Mouse (Mus musculus) limb, embryonic 11.5 days (tissue): ENCODE results near the gene Olfr741. TPM values are rescaled to one million over a fixed set of nuclear protein-coding genes. Genes with fewer than 3 reads are reported as not detected.

Experiments
- ATAC-seq: fragments of 200-750 bp; cut with Nextera tagmentation; 2 replicates; pipeline ENCODE4 v1.8.0; 2017; ENCODE audit warnings: low read depth; ENCODE audit not compliant: insufficient number of reproducible peaks, low FRiP score, low TSS enrichment
- DNase-seq: peaks from one replicate; pipeline ENCODE4 v3.0.0-alpha.2; 2015; ENCODE audit warnings: low spot score
- H3K27ac ChIP-seq: fragments of 300-500 bp; sonication (generic); replicated peaks from 2 replicates; pipeline ENCODE4 v1.5.1; 2014; ENCODE audit warnings: low read depth, mild to moderate bottlenecking, low read length
- H3K27me3 ChIP-seq: fragments of 300-500 bp; sonication (generic); 2 replicates; pipeline ENCODE4 v1.6.1; 2014; ENCODE audit warnings: mild to moderate bottlenecking, low read length, mixed read lengths; ENCODE audit not compliant: control insufficient read depth, insufficient read depth
- H3K36me3 ChIP-seq: fragments of 300-500 bp; sonication (generic); 2 replicates; pipeline ENCODE4 v1.6.1; 2014; ENCODE audit warnings: mild to moderate bottlenecking, low read length, moderate library complexity, mixed read lengths; ENCODE audit not compliant: control insufficient read depth, insufficient read depth
- H3K4me1 ChIP-seq: fragments of 300-500 bp; sonication (generic); 2 replicates; pipeline ENCODE4 v1.6.1; 2014; ENCODE audit warnings: low read length, mixed read lengths; ENCODE audit not compliant: control insufficient read depth, insufficient read depth
- H3K4me2 ChIP-seq: fragments of 300-500 bp; sonication (generic); 2 replicates; pipeline ENCODE4 v1.6.1; 2014; ENCODE audit warnings: low read depth, mild to moderate bottlenecking, moderate library complexity; ENCODE audit not compliant: severe bottlenecking
- H3K4me3 ChIP-seq: fragments of 300-500 bp; sonication (generic); 2 replicates; pipeline ENCODE4 v1.5.1; 2014; ENCODE audit warnings: low read depth, low read length
- H3K9ac ChIP-seq: fragments of 300-500 bp; sonication (generic); 2 replicates; pipeline ENCODE4 v1.6.1; 2014; ENCODE audit warnings: mild to moderate bottlenecking, low read length
- H3K9me3 ChIP-seq: fragments of 300-500 bp; sonication (generic); 2 replicates; pipeline ENCODE4 v1.6.1; 2016; ENCODE audit warnings: low read length; ENCODE audit not compliant: control insufficient read depth
- WGBS: fragments of 180-500 bp; shearing (Covaris S2); extraction: QIAGEN DNeasy Blood & Tissue Kit; methylation state at CpG from one replicate; pipeline ENCODE4 v1.1.7; 2014; 5-methylcytosine and 5-hydroxymethylcytosine counted together
- polyA plus RNA-seq: library from polyadenylated mRNA; unstranded; fragments of >200 nt; fragmentation: Nextera tagmentation; extraction: Ambion mirVana; gene quantifications from 2 replicates; pipeline ENCODE4 v1.2.1, GENCODE M21; 2014

Olfr741 gene
- polyA plus RNA-seq = not detected in 2 replicates

GRCm38 (mm10) chr14:50472438-50472837 lies at the start of gene Olfr741:
Gene Olfr741, plus strand, starts transcription at chr14:50472738.
- Histone ChIP-seq H3K27ac (no peak within 1 kb of the TSS), H3K4me2 (no peak within 1 kb of the TSS), H3K36me3 (no peaks in the 10 kb centered on the region), H3K4me1 (no peaks in the 10 kb centered on the region), H3K9ac (no peak within 1 kb of the TSS), H3K27me3 (no peaks in the 10 kb centered on the region), H3K9me3 (no peaks in the 10 kb centered on the region), H3K4me3 (no peak within 1 kb of the TSS)
- no peak for DNase-seq
- no peak for ATAC-seq
- 72% methylated on average over 2 of the region's 2 CpGs for WGBS

- Histone ChIP-seq H3K4me2 (no peak within 1 kb of the TSS), H3K4me1 (no peaks in the 10 kb centered on the region), H3K27me3 (no peaks in the 10 kb centered on the region), H3K9ac (no peak within 1 kb of the TSS), H3K27ac (no peak within 1 kb of the TSS), H3K9me3 (no peaks in the 10 kb centered on the region), H3K36me3 (no peaks in the 10 kb centered on the region), H3K4me3 (no peak within 1 kb of the TSS)
- ATAC-seq (no peak), DNase-seq (no peak)
- 83% methylated on average over 3 of the region's 3 CpGs for whole genome bisulfite sequencing
These were observed 27.3 kb upstream of the Olfr741 start, which contains the start of gene Olfr740 for GRCm38 (mm10) chr14:50445245-50445644. Gene Olfr740, plus strand, starts transcription at chr14:50445545.

GRCm38 (mm10) chr14:50478406-50478805 lies 5.9 kb downstream of the Olfr741 start:
- no peaks in the 10 kb centered on the region for H3K27me3 ChIP-seq
- no peak for ATAC-seq
- H3K36me3 ChIP-seq = no peaks in the 10 kb centered on the region
- no peak for DNase-seq
- H3K27ac ChIP-seq = no peak overlapping the region
- H3K4me3 ChIP-seq = no peak overlapping the region
- no peak overlapping the region for H3K4me2 ChIP-seq
- no peaks in the 10 kb centered on the region for H3K9me3 ChIP-seq
- H3K4me1 ChIP-seq = no peaks in the 10 kb centered on the region
- H3K9ac ChIP-seq = no peak overlapping the region
- WGBS = 77% methylated on average over 2 of the region's 2 CpGs

- H3K4me3 ChIP-seq = no peak within 1 kb of the TSS
- ATAC-seq (no peak), DNase-seq (no peak)
- H3K36me3 ChIP-seq = no peaks in the 10 kb centered on the region
- 61% methylated on average over 2 of the region's 2 CpGs for WGBS
- no peaks in the 10 kb centered on the region for H3K4me1 ChIP-seq
- H3K27ac ChIP-seq = no peak within 1 kb of the TSS
- no peak within 1 kb of the TSS for H3K4me2 ChIP-seq
- H3K27me3 ChIP-seq = no peaks in the 10 kb centered on the region
- H3K9ac ChIP-seq = no peak within 1 kb of the TSS
- no peaks in the 10 kb centered on the region for H3K9me3 ChIP-seq
These were observed 30.8 kb downstream of the Olfr741 start, which contains the start of gene Olfr742 for GRCm38 (mm10) chr14:50503300-50503699. Gene Olfr742, plus strand, starts transcription at chr14:50503600.

- Histone ChIP-seq H3K4me1 (no peaks in the 10 kb centered on the region), H3K4me2 (no peak within 1 kb of the TSS), H3K27me3 (no peaks in the 10 kb centered on the region), H3K9me3 (no peaks in the 10 kb centered on the region), H3K9ac (no peak within 1 kb of the TSS), H3K4me3 (no peak within 1 kb of the TSS), H3K36me3 (no peaks in the 10 kb centered on the region), H3K27ac (no peak within 1 kb of the TSS)
- DNase-seq = no peak
- no peak for ATAC-seq
These were observed 49.0 kb downstream of the Olfr741 start, which contains the start of gene Olfr743 for GRCm38 (mm10) chr14:50521539-50521938. Gene Olfr743, plus strand, starts transcription at chr14:50521839.

Other genes starting within 250 kb of the Olfr741 start
- gene Olfr731, start 230.9 kb upstream of the Olfr741 start, polyA plus RNA-seq = not detected in 2 replicates
- gene Olfr732, start 188.5 kb upstream of the Olfr741 start, polyA plus RNA-seq = not detected in 2 replicates
- not detected in 2 replicates for gene Olfr733, start 171.2 kb upstream of the Olfr741 start, polyA plus RNA-seq
- gene Olfr734, start 146.0 kb upstream of the Olfr741 start, polyA plus RNA-seq = not detected in 2 replicates
- gene Olfr735, start 123.9 kb upstream of the Olfr741 start, polyA plus RNA-seq = not detected in 2 replicates
- not detected in 2 replicates for gene Tlr11, start 114.8 kb upstream of the Olfr741 start, polyA plus RNA-seq
- gene Olfr736, start 91.6 kb upstream of the Olfr741 start, polyA plus RNA-seq = not detected in 2 replicates
- not detected in 2 replicates for gene Olfr738, start 65.2 kb upstream of the Olfr741 start, polyA plus RNA-seq
- not detected in 2 replicates for gene Olfr739, start 54.1 kb upstream of the Olfr741 start, polyA plus RNA-seq
- not detected in 2 replicates for gene Olfr740, start 27.2 kb upstream of the Olfr741 start, polyA plus RNA-seq
- not detected in 2 replicates for gene Olfr742, start 30.9 kb downstream of the Olfr741 start, polyA plus RNA-seq
- gene Olfr743, start 49.1 kb downstream of the Olfr741 start, polyA plus RNA-seq = not detected in 2 replicates
- not detected in 2 replicates for gene Olfr744, start 142.1 kb downstream of the Olfr741 start, polyA plus RNA-seq
- not detected in 2 replicates for gene Olfr745, start 166.7 kb downstream of the Olfr741 start, polyA plus RNA-seq
- gene Olfr746, start 174.3 kb downstream of the Olfr741 start, polyA plus RNA-seq = not detected in 2 replicates
- not detected in 2 replicates for gene Olfr747, start 220.5 kb downstream of the Olfr741 start, polyA plus RNA-seq
- gene Olfr748, start 234.6 kb downstream of the Olfr741 start, polyA plus RNA-seq = not detected in 2 replicates